Mouse (Mus musculus) stomach, postnatal 0 days (tissue): ENCODE data around the gene Topaz1.

ENCODE experiments used
- CTCF ChIP-seq: IDR thresholded peaks from 2 replicates; pipeline ENCODE4 v1.5.1; 2016; ENCODE audit warnings: antibody characterized with exemption, low read depth, mild to moderate bottlenecking, moderate library complexity
- EP300 ChIP-seq: optimal IDR thresholded peaks from 2 replicates; pipeline ENCODE3; 2016; ENCODE audit warnings: antibody characterized with exemption

DNA sequence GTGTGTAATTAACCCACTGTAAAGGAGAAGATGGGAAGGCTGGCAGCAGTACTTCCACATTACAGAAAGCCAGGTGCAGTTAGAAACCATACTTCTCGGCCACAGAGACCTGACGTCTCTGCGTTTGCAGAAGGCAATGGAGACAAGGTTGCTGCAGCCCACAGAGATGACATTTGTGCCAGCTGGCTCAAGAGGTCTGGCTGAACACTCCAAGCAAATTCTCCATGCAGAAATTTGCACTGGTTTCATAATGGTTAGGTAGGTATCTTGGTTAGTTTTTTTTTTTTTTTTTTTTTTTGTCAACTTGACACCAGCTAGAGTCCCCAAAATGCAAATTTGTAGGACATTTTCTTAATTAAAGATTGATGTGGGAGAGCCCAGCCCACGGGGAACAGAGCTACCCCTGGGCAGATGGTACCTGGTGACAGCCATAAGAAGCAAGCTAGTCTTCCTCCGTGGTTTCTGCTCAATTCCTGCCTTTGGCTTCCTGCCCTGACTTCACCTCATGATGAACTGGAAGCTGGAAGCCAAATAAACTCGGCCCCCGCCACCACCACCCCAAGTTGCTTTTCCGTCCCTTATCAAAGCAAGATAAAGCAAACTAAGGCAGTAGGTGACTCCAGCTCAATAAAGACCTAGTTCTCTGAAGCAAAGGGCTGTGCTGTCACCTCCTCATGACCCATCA lies 14.9 kb upstream of the Topaz1 start:
- TF ChIP-seq CTCF (no peak), EP300 (no peak)
